Mouse (Mus musculus) E14TG2a.4 (cell line): ENCODE results near the gene Tpcn1.

ENCODE experiments used
- CTCF ChIP-seq: conservative IDR thresholded peaks from 2 replicates; pipeline ENCODE4 v1.5.1; 2014; ENCODE audit warnings: low read length
- NANOG ChIP-seq: IDR thresholded peaks from 2 replicates; pipeline ENCODE4 v1.6.1; 2014; ENCODE audit warnings: borderline replicate concordance, low read length, mixed read lengths
- POU5F1 ChIP-seq: IDR thresholded peaks from 2 replicates; pipeline ENCODE4 v1.6.1; 2014; ENCODE audit warnings: low read length, borderline replicate concordance

DNA sequence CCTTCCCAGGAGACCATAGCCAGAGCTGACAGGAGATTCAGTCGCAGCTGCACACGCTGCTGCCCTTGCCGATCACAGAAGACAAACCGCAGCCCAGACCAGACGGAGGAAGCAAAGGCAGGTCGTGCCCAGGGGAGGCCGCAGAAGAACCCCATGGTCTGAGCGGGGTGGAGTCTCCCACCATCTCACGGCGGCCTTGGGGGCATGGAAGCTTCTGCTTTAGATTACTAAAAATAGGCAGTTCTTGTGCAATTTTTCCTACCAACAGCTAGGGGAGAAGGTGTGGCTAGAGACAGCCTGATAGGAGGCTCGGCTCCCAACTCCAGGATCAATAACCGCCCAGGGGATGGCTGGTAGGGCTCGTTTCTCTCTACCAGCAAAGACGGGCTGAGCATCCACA, 29.7 kb downstream of the Tpcn1 start:
- no peak for TF ChIP-seq CTCF
- no peak for TF ChIP-seq POU5F1
- no peak for TF ChIP-seq NANOG
